29 mouse cellular contexts compared by ENCODE assay signal in the genomic region with DNA sequence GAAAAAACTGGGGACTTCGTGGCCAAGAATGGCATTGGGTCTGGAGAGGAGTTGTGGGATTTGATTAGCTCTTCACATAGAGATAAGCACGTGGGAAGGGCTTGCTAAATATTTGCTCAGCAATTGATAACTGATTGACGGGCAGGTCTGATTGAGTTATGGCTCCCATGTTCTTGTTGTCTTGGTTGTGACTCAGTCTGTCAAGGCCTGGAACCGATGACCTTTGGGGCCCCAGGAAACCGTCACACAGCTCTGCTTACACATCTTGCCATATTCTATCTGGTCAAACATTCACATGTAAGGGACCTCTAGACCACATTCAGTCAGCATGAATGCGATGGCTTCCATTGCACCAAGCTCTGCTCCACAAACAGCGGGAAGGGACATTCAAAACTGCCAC. TPM values are rescaled to one million over a fixed set of nuclear protein-coding genes. Genes with fewer than 3 reads are reported as not detected.
DNase-seq lines count a peak whose midpoint lies in the region; ATAC-seq and TF ChIP-seq lines count a peak whose summit lies in the region.
"Had no signal": no experiment of that assay in that cellular context is flagged by ENCODE, and none has a peak within 500 bp of the region (broad histone marks: within the 10 kb centered on the region; RNA-seq: fewer than 3 reads in every experiment).

No protein-coding gene starts in this region.

- TF ChIP-seq POLR2A in small intestine, adult 2 months (IDR thresholded peaks at IDR 0.05; ENCODE audit: low read depth, low read length) = no peak

- H3K9me3 ChIP-seq in midbrain, embryonic 11.5 days (ENCODE audit: control insufficient read depth, low read length) = no peaks in the 10 kb centered on the region
- no peaks in the 10 kb centered on the region for H3K9me3 ChIP-seq in midbrain, postnatal 0 days (ENCODE audit: low read length)
- no peaks in the 10 kb centered on the region for H3K9me3 ChIP-seq in intestine, embryonic 16.5 days (ENCODE audit: control insufficient read depth, low read length)
- H3K9me3 ChIP-seq: embryonic facial prominence, embryonic 13.5 days; embryonic facial prominence, embryonic 15.5 days; forebrain, embryonic 10.5 days; forebrain, embryonic 12.5 days; G1E had no signal

- no peak overlapping the region for H3K4me3 ChIP-seq in midbrain, embryonic 11.5 days (ENCODE audit: low read depth, low read length)
- no peak overlapping the region for H3K4me3 ChIP-seq in midbrain, postnatal 0 days (ENCODE audit: low read depth, low read length)
- H3K4me3 ChIP-seq in intestine, embryonic 16.5 days (ENCODE audit: low read length) = no peak overlapping the region
- peak overlapping the region; percentile 21; the same call in 1 of the 2 replicates for H3K4me3 ChIP-seq in small intestine, adult 2 months (ENCODE audit: low read depth, low read length)
- H3K4me3 ChIP-seq: embryonic facial prominence, embryonic 13.5 days; embryonic facial prominence, embryonic 15.5 days; erythroblast, embryonic 14.5 days; forebrain, embryonic 10.5 days; forebrain, embryonic 12.5 days had no signal

- no peaks in the 10 kb centered on the region for H3K27me3 ChIP-seq in midbrain, embryonic 11.5 days (ENCODE audit: control insufficient read depth, insufficient read depth, low read length)
- H3K27me3 ChIP-seq in midbrain, postnatal 0 days (ENCODE audit: insufficient read depth, low read length) = no peaks in the 10 kb centered on the region
- H3K27me3 ChIP-seq in intestine, embryonic 16.5 days (replicated peaks; ENCODE audit: control insufficient read depth, insufficient read depth, low read length) = no peaks in the 10 kb centered on the region
- no peaks in the 10 kb centered on the region for H3K27me3 ChIP-seq in small intestine, adult 2 months (ENCODE audit: control insufficient read depth, insufficient read depth, low read length)
- H3K27me3 ChIP-seq: embryonic facial prominence, embryonic 15.5 days; forebrain, embryonic 12.5 days had no signal

- H3K36me3 ChIP-seq in midbrain, embryonic 11.5 days (ENCODE audit: control insufficient read depth, insufficient read depth, low read length) = no peaks in the 10 kb centered on the region
- no peaks in the 10 kb centered on the region for H3K36me3 ChIP-seq in midbrain, postnatal 0 days (ENCODE audit: insufficient read depth, low read length)
- H3K36me3 ChIP-seq in intestine, embryonic 16.5 days (ENCODE audit: control insufficient read depth, insufficient read depth, low read length) = no peaks in the 10 kb centered on the region
- peaks cover 72% of the 10 kb centered on the region for H3K36me3 ChIP-seq in small intestine, adult 2 months (ENCODE audit: control insufficient read depth, insufficient read depth, low read length)
- H3K36me3 ChIP-seq: embryonic facial prominence, embryonic 13.5 days; embryonic facial prominence, embryonic 15.5 days; forebrain, embryonic 10.5 days; forebrain, embryonic 12.5 days; G1E had no signal

- no peak for ATAC-seq in midbrain, embryonic 11.5 days (ENCODE audit: low FRiP score)
- no peak for ATAC-seq in midbrain, postnatal 0 days (ENCODE audit: low FRiP score)
- peak; percentile 61 for ATAC-seq in intestine, embryonic 16.5 days
- ATAC-seq: CD4-positive, CD25-positive, alpha-beta regulatory T cell, adult 4 months; forebrain, embryonic 14.5 days; forebrain, embryonic 16.5 days had no signal

- DNase-seq in midbrain, embryonic 11.5 days (ENCODE audit: low spot score, missing footprints) = peak; percentile 59
- DNase-seq in midbrain, postnatal 0 days (ENCODE audit: low spot score) = no peak
- no peak for DNase-seq in cerebellum, postnatal 10 days
- no peak for DNase-seq in cerebellum, adult 8-10 months
- DNase-seq: adrenal gland, adult 2 months; adrenal gland, postnatal 10 days; adrenal gland, postnatal 25 days; B cell, adult 2 months; cerebellum, adult 11 months; cerebellum, adult 18-20 months; cerebellum, adult 9-10 months; cerebellum, postnatal 14 days; cerebellum, postnatal 36 days; embryo, embryonic 11 days had no signal

- no peak for TF ChIP-seq CTCF in midbrain, postnatal 0 days (IDR thresholded peaks at IDR 0.05)
- no peak for TF ChIP-seq CTCF in small intestine, adult 2 months (IDR thresholded peaks at IDR 0.05; ENCODE audit: extremely low read depth, insufficient read length, insufficient replicate concordance, low read depth, low read length)

- no peaks in the 10 kb centered on the region for H3K4me1 ChIP-seq in midbrain, embryonic 11.5 days (ENCODE audit: control insufficient read depth, insufficient read depth, low read length)
- no peaks in the 10 kb centered on the region for H3K4me1 ChIP-seq in midbrain, postnatal 0 days (ENCODE audit: insufficient read depth, low read length)
- peaks cover 14% of the 10 kb centered on the region for H3K4me1 ChIP-seq in intestine, embryonic 16.5 days (ENCODE audit: control insufficient read depth, insufficient read depth, low read length)
- H3K4me1 ChIP-seq in small intestine, adult 2 months (ENCODE audit: control insufficient read depth, insufficient read depth, insufficient read length, low read length) = peaks cover 37% of the 10 kb centered on the region
- H3K4me1 ChIP-seq: embryonic facial prominence, embryonic 13.5 days; embryonic facial prominence, embryonic 15.5 days; forebrain, embryonic 10.5 days; forebrain, embryonic 12.5 days had no signal

- H3K4me2 ChIP-seq in midbrain, embryonic 11.5 days = no peak overlapping the region
- no peak overlapping the region for H3K4me2 ChIP-seq in midbrain, postnatal 0 days (ENCODE audit: low read depth, low read length, poor library complexity, severe bottlenecking)
- no peak overlapping the region for H3K4me2 ChIP-seq in intestine, embryonic 16.5 days (ENCODE audit: low read depth, low read length)
- H3K4me2 ChIP-seq: embryonic facial prominence, embryonic 13.5 days; embryonic facial prominence, embryonic 15.5 days; forebrain, embryonic 12.5 days had no signal

- no peak overlapping the region for H3K9ac ChIP-seq in midbrain, embryonic 11.5 days (ENCODE audit: low read length)
- H3K9ac ChIP-seq in midbrain, postnatal 0 days (replicated peaks; ENCODE audit: low read length, poor library complexity, severe bottlenecking) = no peak overlapping the region
- H3K9ac ChIP-seq in intestine, embryonic 16.5 days (ENCODE audit: low read depth, low read length) = no peak overlapping the region
- H3K9ac ChIP-seq: embryonic facial prominence, embryonic 13.5 days; embryonic facial prominence, embryonic 15.5 days; forebrain, embryonic 12.5 days had no signal

- WGBS in midbrain, embryonic 11.5 days = 81% methylated on average over 7 of the region's 7 CpGs
- 85% methylated on average over 7 of the region's 7 CpGs for WGBS in midbrain, postnatal 0 days
- WGBS in intestine, embryonic 16.5 days = 59% methylated on average over 7 of the region's 7 CpGs
- WGBS in small intestine, adult 2 months = 26% methylated on average over 7 of the region's 7 CpGs

- no peak overlapping the region for H3K27ac ChIP-seq in midbrain, embryonic 11.5 days (ENCODE audit: low read depth, low read length)
- H3K27ac ChIP-seq in midbrain, postnatal 0 days (ENCODE audit: low read depth, low read length) = no peak overlapping the region
- H3K27ac ChIP-seq in intestine, embryonic 16.5 days (ENCODE audit: low read length) = peak overlapping the region; percentile 55; the same call in 1 of the 2 replicates
- peak overlapping the region; percentile 100 for H3K27ac ChIP-seq in small intestine, adult 2 months (ENCODE audit: insufficient read depth, low read depth, low read length)
- H3K27ac ChIP-seq: embryonic facial prominence, embryonic 13.5 days; embryonic facial prominence, embryonic 15.5 days; forebrain, embryonic 10.5 days; forebrain, embryonic 12.5 days had no signal

RNA-seq across cellular contexts. Expression of gene Vipr1, which starts 15.7 kb away (rescaled TPM):
- polyA plus RNA-seq in midbrain, embryonic 11.5 days (2014; fragmentation: Nextera tagmentation; extraction: Ambion mirVana) = 0.41 and 0.44 TPM in 2 replicates
- total RNA-seq in midbrain, postnatal 0 days (2014; rRNA removed) = 0.05 and 0.82 TPM in 2 replicates
- polyA plus RNA-seq in midbrain, postnatal 0 days (2015; fragmentation: Nextera tagmentation; extraction: Ambion mirVana) = 0.26 and 0.36 TPM in 2 replicates
- 6.8 and 8.9 TPM in 2 replicates for polyA plus RNA-seq in intestine, embryonic 16.5 days (2015; fragmentation: Nextera tagmentation; extraction: Ambion mirVana)
- polyA plus RNA-seq in small intestine, adult 2 months (2012; rRNA removed) = 43.5 and 171 TPM in 2 replicates
- polyA plus RNA-seq: erythroblast, embryonic 14.5 days; G1E had no signal

RNA-seq across cellular contexts. Expression of gene Lyzl4, which starts 16.4 kb away (rescaled TPM):
- 0.22 TPM in 1 of 2 replicates, not detected in the other for polyA plus RNA-seq in midbrain, embryonic 11.5 days (2014; fragmentation: Nextera tagmentation; extraction: Ambion mirVana)
- total RNA-seq in midbrain, postnatal 0 days (2014; rRNA removed) = not detected in 2 replicates
- polyA plus RNA-seq in midbrain, postnatal 0 days (2015; fragmentation: Nextera tagmentation; extraction: Ambion mirVana) = 0.28 TPM in 1 of 2 replicates, not detected in the other
- not detected in 2 replicates for polyA plus RNA-seq in intestine, embryonic 16.5 days (2015; fragmentation: Nextera tagmentation; extraction: Ambion mirVana)
- polyA plus RNA-seq in small intestine, adult 2 months (2012; rRNA removed) = 0.32 TPM in 1 of 2 replicates, not detected in the other
- total RNA-seq: adrenal gland, adult 2 months; adrenal gland, postnatal 25 days; CH12.LX; common myeloid progenitor, adult 5-6 weeks; G1E had no signal
- polyA plus RNA-seq: brain, embryonic 14.5 days; CD4-positive, CD25-positive, alpha-beta regulatory T cell, adult 4 months; embryonic facial prominence, embryonic 11.5 days; erythroblast, embryonic 14.5 days; forebrain, embryonic 10.5 days; forebrain, embryonic 12.5 days; forebrain, embryonic 16.5 days; G1E had no signal

RNA-seq across cellular contexts. Expression of gene Sec22c, which starts 47.0 kb away (rescaled TPM):
- 16.9 and 18.2 TPM in 2 replicates for polyA plus RNA-seq in midbrain, embryonic 11.5 days (2014; fragmentation: Nextera tagmentation; extraction: Ambion mirVana)
- total RNA-seq in midbrain, postnatal 0 days (2014; rRNA removed) = 26.9 and 34.3 TPM in 2 replicates
- 30.5 and 34.4 TPM in 2 replicates for polyA plus RNA-seq in midbrain, postnatal 0 days (2015; fragmentation: Nextera tagmentation; extraction: Ambion mirVana)
- polyA plus RNA-seq in intestine, embryonic 16.5 days (2015; fragmentation: Nextera tagmentation; extraction: Ambion mirVana) = 16.1 and 16.4 TPM in 2 replicates
- polyA plus RNA-seq in small intestine, adult 2 months (2012; rRNA removed) = 18.2 and 27.0 TPM in 2 replicates

RNA-seq across cellular contexts. Expression of gene Ss18l2, which starts 51.9 kb away (rescaled TPM):
- polyA plus RNA-seq in midbrain, embryonic 11.5 days (2014; fragmentation: Nextera tagmentation; extraction: Ambion mirVana) = 100 and 106 TPM in 2 replicates
- total RNA-seq in midbrain, postnatal 0 days (2014; rRNA removed) = 51.4 and 59.6 TPM in 2 replicates
- 204 and 218 TPM in 2 replicates for polyA plus RNA-seq in midbrain, postnatal 0 days (2015; fragmentation: Nextera tagmentation; extraction: Ambion mirVana)
- polyA plus RNA-seq in intestine, embryonic 16.5 days (2015; fragmentation: Nextera tagmentation; extraction: Ambion mirVana) = 124 and 144 TPM in 2 replicates
- polyA plus RNA-seq in small intestine, adult 2 months (2012; rRNA removed) = 10.9 and 11.6 TPM in 2 replicates

Comparison
In these comparisons a context has a peak if more than half of its experiments do, and no peak if none do; other contexts are left out.
1. H3K27ac ChIP-seq: peak in intestine, embryonic 16.5 days (single experiment) and small intestine, adult 2 months (single experiment); none in midbrain, embryonic 11.5 days (single experiment) and midbrain, postnatal 0 days (single experiment).